Comparison of ENCODE assay signal across 31 mouse cellular contexts in genomic region chr2:165428694-165429093, GRCm38 (mm10). TPM values are rescaled to one million over a fixed set of nuclear protein-coding genes. Genes with fewer than 3 reads are reported as not detected.
DNase-seq lines count a peak whose midpoint lies in the region; ATAC-seq and TF ChIP-seq lines count a peak whose summit lies in the region.
"Had no signal": no experiment of that assay in that cellular context is flagged by ENCODE, and none has a peak within 500 bp of the region (broad histone marks: within the 10 kb centered on the region; RNA-seq: fewer than 3 reads in every experiment).

No protein-coding gene starts in this region.

- no peak overlapping the region for H3K4me3 ChIP-seq in hindbrain, embryonic 10.5 days
- no peak overlapping the region for H3K4me3 ChIP-seq in hindbrain, embryonic 13.5 days
- no peak overlapping the region for H3K4me3 ChIP-seq in lung, embryonic 16.5 days (ENCODE audit: low read length)
- H3K4me3 ChIP-seq in midbrain, embryonic 11.5 days (ENCODE audit: low read depth, low read length) = no peak overlapping the region
- H3K4me3 ChIP-seq in midbrain, postnatal 0 days (ENCODE audit: low read depth, low read length) = no peak overlapping the region
- H3K4me3 ChIP-seq: embryonic facial prominence, embryonic 12.5 days; embryonic facial prominence, embryonic 15.5 days; forebrain, embryonic 12.5 days; forebrain, embryonic 15.5 days; heart, adult 2 months; heart, embryonic 10.5 days; heart, embryonic 13.5 days; hindbrain, embryonic 12.5 days had no signal

- H3K36me3 ChIP-seq in hindbrain, embryonic 10.5 days = no peaks in the 10 kb centered on the region
- H3K36me3 ChIP-seq in hindbrain, embryonic 13.5 days = no peaks in the 10 kb centered on the region
- H3K36me3 ChIP-seq in lung, embryonic 16.5 days (ENCODE audit: control insufficient read depth, insufficient read depth, low read length) = no peaks in the 10 kb centered on the region
- H3K36me3 ChIP-seq in midbrain, embryonic 11.5 days (ENCODE audit: control insufficient read depth, insufficient read depth, low read length) = no peaks in the 10 kb centered on the region
- no peaks in the 10 kb centered on the region for H3K36me3 ChIP-seq in midbrain, postnatal 0 days (ENCODE audit: insufficient read depth, low read length)
- H3K36me3 ChIP-seq: embryonic facial prominence, embryonic 12.5 days; embryonic facial prominence, embryonic 15.5 days; forebrain, embryonic 12.5 days; forebrain, embryonic 15.5 days; heart, embryonic 10.5 days; heart, embryonic 13.5 days; hindbrain, embryonic 12.5 days had no signal

- H3K9me3 ChIP-seq in hindbrain, embryonic 10.5 days = no peaks in the 10 kb centered on the region
- no peaks in the 10 kb centered on the region for H3K9me3 ChIP-seq in hindbrain, embryonic 13.5 days
- H3K9me3 ChIP-seq in lung, embryonic 16.5 days (ENCODE audit: control insufficient read depth, low read length) = no peaks in the 10 kb centered on the region
- no peaks in the 10 kb centered on the region for H3K9me3 ChIP-seq in midbrain, embryonic 11.5 days (ENCODE audit: control insufficient read depth, low read length)
- H3K9me3 ChIP-seq in midbrain, postnatal 0 days (ENCODE audit: low read length) = no peaks in the 10 kb centered on the region
- H3K9me3 ChIP-seq: embryonic facial prominence, embryonic 12.5 days; embryonic facial prominence, embryonic 15.5 days; forebrain, embryonic 12.5 days; forebrain, embryonic 15.5 days; heart, embryonic 10.5 days; heart, embryonic 13.5 days; hindbrain, embryonic 12.5 days had no signal

- no peak overlapping the region for H3K9ac ChIP-seq in hindbrain, embryonic 13.5 days
- no peak overlapping the region for H3K9ac ChIP-seq in lung, embryonic 16.5 days (ENCODE audit: low read length)
- no peak overlapping the region for H3K9ac ChIP-seq in midbrain, embryonic 11.5 days (ENCODE audit: low read length)
- no peak overlapping the region for H3K9ac ChIP-seq in midbrain, postnatal 0 days (replicated peaks; ENCODE audit: low read length, poor library complexity, severe bottlenecking)
- H3K9ac ChIP-seq: embryonic facial prominence, embryonic 12.5 days; embryonic facial prominence, embryonic 15.5 days; forebrain, embryonic 12.5 days; forebrain, embryonic 15.5 days; heart, embryonic 13.5 days; hindbrain, embryonic 12.5 days had no signal

- no peak for TF ChIP-seq CTCF in midbrain, postnatal 0 days (IDR thresholded peaks at IDR 0.05)

- 41% methylated on average over 7 of the region's 7 CpGs for WGBS in hindbrain, embryonic 10.5 days
- 60% methylated on average over 7 of the region's 7 CpGs for WGBS in hindbrain, embryonic 13.5 days
- 20% methylated on average over 7 of the region's 7 CpGs for WGBS in lung, embryonic 16.5 days
- WGBS in midbrain, embryonic 11.5 days = 58% methylated on average over 7 of the region's 7 CpGs
- WGBS in midbrain, postnatal 0 days = 59% methylated on average over 7 of the region's 7 CpGs

- DNase-seq in hindbrain, embryonic 10.5 days (ENCODE audit: low spot score) = no peak
- DNase-seq in lung, postnatal 36 days = no peak
- DNase-seq in midbrain, embryonic 11.5 days (ENCODE audit: low spot score, missing footprints) = peak; percentile 47
- DNase-seq in midbrain, postnatal 0 days (ENCODE audit: low spot score) = no peak
- DNase-seq: adrenal gland, adult 2 months; adrenal gland, postnatal 14 days; cerebellum, adult 11 months; cerebellum, adult 2 months; cerebellum, adult 9-11 months; cerebellum, postnatal 25 days; gastrocnemius, postnatal 36 days; heart, adult 2 months; heart, postnatal 14 days; heart, postnatal 4 days had no signal

- H3K27me3 ChIP-seq in hindbrain, embryonic 10.5 days (ENCODE audit: insufficient read depth, poor library complexity, severe bottlenecking) = no peaks in the 10 kb centered on the region
- no peaks in the 10 kb centered on the region for H3K27me3 ChIP-seq in hindbrain, embryonic 13.5 days
- no peaks in the 10 kb centered on the region for H3K27me3 ChIP-seq in lung, embryonic 16.5 days (ENCODE audit: control insufficient read depth, insufficient read depth, low read depth, low read length)
- no peaks in the 10 kb centered on the region for H3K27me3 ChIP-seq in midbrain, embryonic 11.5 days (ENCODE audit: control insufficient read depth, insufficient read depth, low read length)
- H3K27me3 ChIP-seq in midbrain, postnatal 0 days (ENCODE audit: insufficient read depth, low read length) = no peaks in the 10 kb centered on the region
- H3K27me3 ChIP-seq: embryonic facial prominence, embryonic 12.5 days; embryonic facial prominence, embryonic 15.5 days; forebrain, embryonic 12.5 days; forebrain, embryonic 15.5 days; hindbrain, embryonic 12.5 days had no signal

- H3K4me1 ChIP-seq in hindbrain, embryonic 10.5 days (replicated peaks) = peaks cover 14% of the 10 kb centered on the region
- H3K4me1 ChIP-seq in hindbrain, embryonic 13.5 days (replicated peaks) = no peaks in the 10 kb centered on the region
- H3K4me1 ChIP-seq in lung, embryonic 16.5 days (replicated peaks; ENCODE audit: control insufficient read depth, insufficient read depth, low read length) = no peaks in the 10 kb centered on the region
- no peaks in the 10 kb centered on the region for H3K4me1 ChIP-seq in midbrain, embryonic 11.5 days (ENCODE audit: control insufficient read depth, insufficient read depth, low read length)
- no peaks in the 10 kb centered on the region for H3K4me1 ChIP-seq in midbrain, postnatal 0 days (ENCODE audit: insufficient read depth, low read length)
- H3K4me1 ChIP-seq: embryonic facial prominence, embryonic 12.5 days; embryonic facial prominence, embryonic 15.5 days; forebrain, embryonic 12.5 days; forebrain, embryonic 15.5 days; heart, embryonic 13.5 days; hindbrain, embryonic 12.5 days had no signal

- no peak overlapping the region for H3K4me2 ChIP-seq in hindbrain, embryonic 13.5 days
- no peak overlapping the region for H3K4me2 ChIP-seq in lung, embryonic 16.5 days (ENCODE audit: low read depth, low read length)
- no peak overlapping the region for H3K4me2 ChIP-seq in midbrain, embryonic 11.5 days
- H3K4me2 ChIP-seq in midbrain, postnatal 0 days (ENCODE audit: low read depth, low read length, poor library complexity, severe bottlenecking) = no peak overlapping the region
- H3K4me2 ChIP-seq: embryonic facial prominence, embryonic 12.5 days; embryonic facial prominence, embryonic 15.5 days; forebrain, embryonic 12.5 days; forebrain, embryonic 15.5 days; heart, embryonic 13.5 days; hindbrain, embryonic 12.5 days had no signal

- H3K27ac ChIP-seq in hindbrain, embryonic 10.5 days = peak overlapping the region; percentile 37
- H3K27ac ChIP-seq in hindbrain, embryonic 13.5 days = no peak overlapping the region
- H3K27ac ChIP-seq in lung, embryonic 16.5 days (ENCODE audit: low read length) = no peak overlapping the region
- no peak overlapping the region for H3K27ac ChIP-seq in midbrain, embryonic 11.5 days (ENCODE audit: low read depth, low read length)
- no peak overlapping the region for H3K27ac ChIP-seq in midbrain, postnatal 0 days (ENCODE audit: low read depth, low read length)
- H3K27ac ChIP-seq: embryonic facial prominence, embryonic 12.5 days; embryonic facial prominence, embryonic 15.5 days; forebrain, embryonic 12.5 days; forebrain, embryonic 15.5 days; heart, adult 2 months; heart, embryonic 10.5 days; heart, embryonic 13.5 days; hindbrain, embryonic 12.5 days had no signal

- ATAC-seq in hindbrain, embryonic 13.5 days (ENCODE audit: low FRiP score) = no peak
- peak; percentile 75 for ATAC-seq in lung, embryonic 16.5 days (ENCODE audit: low read depth)
- ATAC-seq in midbrain, embryonic 11.5 days (ENCODE audit: low FRiP score) = no peak
- ATAC-seq in midbrain, postnatal 0 days (ENCODE audit: low FRiP score) = no peak
- 0 out of 2 replicates have a peak, but pooled peaks have one; percentile 14 for ATAC-seq in megakaryocyte-erythroid progenitor cell, adult 5-6 weeks (replicated peaks; ENCODE audit: low FRiP score, low TSS enrichment, poor library complexity, severe bottlenecking)
- no peak for ATAC-seq in erythroid progenitor cell, adult 5-6 weeks (replicated peaks; ENCODE audit: low FRiP score, poor library complexity, severe bottlenecking)
- ATAC-seq: CD4-positive, CD25-positive, alpha-beta regulatory T cell, adult 4 months; forebrain, embryonic 15.5 days; hindbrain, embryonic 16.5 days had no signal

RNA-seq across cellular contexts. Expression of gene Ocstamp, which starts 28.5 kb away (rescaled TPM):
- 0.07 TPM in 1 of 2 replicates, not detected in the other for polyA plus RNA-seq in hindbrain, embryonic 10.5 days (2016; fragmentation: Nextera tagmentation; extraction: Ambion mirVana)
- 0.04 TPM in 1 of 2 replicates, not detected in the other for polyA plus RNA-seq in hindbrain, embryonic 13.5 days (2015; fragmentation: Nextera tagmentation; extraction: Ambion mirVana)
- 0.18 TPM in 1 of 2 replicates, not detected in the other for polyA plus RNA-seq in lung, embryonic 16.5 days (2015; fragmentation: Nextera tagmentation; extraction: Ambion mirVana)
- 0.04 and 0.11 TPM in 2 replicates for polyA plus RNA-seq in midbrain, embryonic 11.5 days (2014; fragmentation: Nextera tagmentation; extraction: Ambion mirVana)
- not detected in 2 replicates for total RNA-seq in midbrain, postnatal 0 days (2014; rRNA removed)
- 0.04 and 0.06 TPM in 2 replicates for polyA plus RNA-seq in midbrain, postnatal 0 days (2015; fragmentation: Nextera tagmentation; extraction: Ambion mirVana)
- not detected in 2 replicates for total RNA-seq in megakaryocyte-erythroid progenitor cell, adult 5-6 weeks (2014; fragmentation: Nextera tagmentation)
- not detected in 2 replicates for total RNA-seq in megakaryocyte-erythroid progenitor cell, adult 5-6 weeks (2017)
- total RNA-seq in erythroid progenitor cell, adult 5-6 weeks (2015; ENCODE audit: low replicate concordance) = not detected in 2 replicates
- total RNA-seq in erythroid progenitor cell, adult 5-6 weeks (2017; ENCODE audit: low replicate concordance) = not detected in 2 replicates
- total RNA-seq: common myeloid progenitor, adult 5-6 weeks; granulocyte monocyte progenitor cell, adult 5-6 weeks; heart, adult 2 months; heart, postnatal 14 days; heart, postnatal 4 days; MEL had no signal
- polyA plus RNA-seq: C2C12; CD4-positive, CD25-positive, alpha-beta regulatory T cell, adult 4 months; cerebellum, adult 2 months; forebrain, embryonic 15.5 days; heart, embryonic 13.5 days had no signal

RNA-seq across cellular contexts. Expression of gene Zfp334, which starts 40.6 kb away (rescaled TPM):
- polyA plus RNA-seq in hindbrain, embryonic 10.5 days (2016; fragmentation: Nextera tagmentation; extraction: Ambion mirVana) = 16.9 and 19.9 TPM in 2 replicates
- polyA plus RNA-seq in hindbrain, embryonic 13.5 days (2015; fragmentation: Nextera tagmentation; extraction: Ambion mirVana) = 10.8 and 11.3 TPM in 2 replicates
- polyA plus RNA-seq in lung, embryonic 16.5 days (2015; fragmentation: Nextera tagmentation; extraction: Ambion mirVana) = 5.9 and 6.6 TPM in 2 replicates
- 24.1 and 25.6 TPM in 2 replicates for polyA plus RNA-seq in midbrain, embryonic 11.5 days (2014; fragmentation: Nextera tagmentation; extraction: Ambion mirVana)
- 15.1 and 18.2 TPM in 2 replicates for total RNA-seq in midbrain, postnatal 0 days (2014; rRNA removed)
- polyA plus RNA-seq in midbrain, postnatal 0 days (2015; fragmentation: Nextera tagmentation; extraction: Ambion mirVana) = 4.2 TPM in 2 replicates
- not detected in 2 replicates for total RNA-seq in megakaryocyte-erythroid progenitor cell, adult 5-6 weeks (2014; fragmentation: Nextera tagmentation)
- total RNA-seq in megakaryocyte-erythroid progenitor cell, adult 5-6 weeks (2017) = not detected in 2 replicates
- total RNA-seq in erythroid progenitor cell, adult 5-6 weeks (2015; ENCODE audit: low replicate concordance) = not detected in 2 replicates
- total RNA-seq in erythroid progenitor cell, adult 5-6 weeks (2017; ENCODE audit: low replicate concordance) = not detected in 2 replicates
- total RNA-seq: common myeloid progenitor, adult 5-6 weeks; granulocyte monocyte progenitor cell, adult 5-6 weeks; MEL had no signal
- polyA plus RNA-seq: CD4-positive, CD25-positive, alpha-beta regulatory T cell, adult 4 months had no signal

RNA-seq across cellular contexts. Expression of gene Slc13a3, which starts 44.3 kb away (rescaled TPM):
- 0.84 and 1.1 TPM in 2 replicates for polyA plus RNA-seq in hindbrain, embryonic 10.5 days (2016; fragmentation: Nextera tagmentation; extraction: Ambion mirVana)
- polyA plus RNA-seq in hindbrain, embryonic 13.5 days (2015; fragmentation: Nextera tagmentation; extraction: Ambion mirVana) = 2.2 and 2.6 TPM in 2 replicates
- 0.57 and 0.80 TPM in 2 replicates for polyA plus RNA-seq in lung, embryonic 16.5 days (2015; fragmentation: Nextera tagmentation; extraction: Ambion mirVana)
- 1.4 and 2.1 TPM in 2 replicates for polyA plus RNA-seq in midbrain, embryonic 11.5 days (2014; fragmentation: Nextera tagmentation; extraction: Ambion mirVana)
- total RNA-seq in midbrain, postnatal 0 days (2014; rRNA removed) = 25.5 and 32.1 TPM in 2 replicates
- 17.4 and 20.3 TPM in 2 replicates for polyA plus RNA-seq in midbrain, postnatal 0 days (2015; fragmentation: Nextera tagmentation; extraction: Ambion mirVana)
- not detected in 2 replicates for total RNA-seq in megakaryocyte-erythroid progenitor cell, adult 5-6 weeks (2014; fragmentation: Nextera tagmentation)
- total RNA-seq in megakaryocyte-erythroid progenitor cell, adult 5-6 weeks (2017) = not detected in 2 replicates
- not detected in 2 replicates for total RNA-seq in erythroid progenitor cell, adult 5-6 weeks (2015; ENCODE audit: low replicate concordance)
- 0.13 and 0.91 TPM in 2 replicates for total RNA-seq in erythroid progenitor cell, adult 5-6 weeks (2017; ENCODE audit: low replicate concordance)
- total RNA-seq: common myeloid progenitor, adult 5-6 weeks; MEL had no signal
- polyA plus RNA-seq: C2C12 had no signal

Comparison
In these comparisons a context has a peak if more than half of its experiments do, and no peak if none do; other contexts are left out.
1. ATAC-seq: peak in lung, embryonic 16.5 days (single experiment) and megakaryocyte-erythroid progenitor cell, adult 5-6 weeks (single experiment); none in hindbrain, embryonic 13.5 days (single experiment), midbrain, embryonic 11.5 days (single experiment), midbrain, postnatal 0 days (single experiment) and erythroid progenitor cell, adult 5-6 weeks (single experiment).